Mouse (Mus musculus): ENCODE results near the gene Fsd1. TPM values are rescaled to one million over a fixed set of nuclear protein-coding genes. Genes with fewer than 3 reads are reported as not detected.

The Fsd1 gene
- total and polyA plus RNA-seq, 2 experiments from 2014 or later: 106 to 169 TPM

DNA sequence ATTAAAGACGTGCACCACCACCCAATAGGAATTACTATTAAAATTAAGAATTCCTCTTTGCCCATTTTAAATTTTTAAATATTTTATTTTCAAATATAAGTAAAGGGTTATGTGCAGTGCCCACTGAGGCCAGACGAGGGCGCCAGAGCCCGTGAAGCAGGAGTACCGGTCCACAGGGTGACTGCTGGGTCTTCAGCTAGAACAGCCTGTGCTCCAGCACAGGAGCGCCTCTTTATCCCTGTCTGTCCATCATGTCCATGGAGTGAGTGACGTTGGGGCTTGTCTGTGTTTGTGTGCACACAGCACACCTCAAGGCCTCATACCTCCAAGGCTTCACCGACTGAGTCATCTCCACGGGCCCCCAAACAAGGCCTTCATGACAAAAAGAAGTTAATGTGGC, 29.1 kb upstream of the Fsd1 start:
- no peak for ATAC-seq
- no peaks in the 10 kb centered on the region for H3K27me3 ChIP-seq (ENCODE audit: insufficient read depth, low read length)
- no peak overlapping the region for H3K9ac ChIP-seq
- peaks cover 12% of the 10 kb centered on the region for H3K4me1 ChIP-seq (ENCODE audit: insufficient read depth)
- WGBS: 18% methylated on average over 9 of the region's 9 CpGs
- DNase-seq: peak; percentile 81
- no peaks in the 10 kb centered on the region for H3K9me3 ChIP-seq (ENCODE audit: low read length)
- H3K4me2 ChIP-seq (ENCODE audit: low read depth): peak overlapping the region; percentile 71; the same call in 1 of the 2 replicates
- no peak overlapping the region for H3K4me3 ChIP-seq (ENCODE audit: low read depth, low read length)
- TF ChIP-seq CTCF (IDR thresholded peaks at IDR 0.05; ENCODE audit: low read depth): peak; percentile 83
- H3K36me3 ChIP-seq (ENCODE audit: insufficient read depth): peaks cover 12% of the 10 kb centered on the region
- H3K27ac ChIP-seq (ENCODE audit: low read depth, low read length): no peak overlapping the region

DNA sequence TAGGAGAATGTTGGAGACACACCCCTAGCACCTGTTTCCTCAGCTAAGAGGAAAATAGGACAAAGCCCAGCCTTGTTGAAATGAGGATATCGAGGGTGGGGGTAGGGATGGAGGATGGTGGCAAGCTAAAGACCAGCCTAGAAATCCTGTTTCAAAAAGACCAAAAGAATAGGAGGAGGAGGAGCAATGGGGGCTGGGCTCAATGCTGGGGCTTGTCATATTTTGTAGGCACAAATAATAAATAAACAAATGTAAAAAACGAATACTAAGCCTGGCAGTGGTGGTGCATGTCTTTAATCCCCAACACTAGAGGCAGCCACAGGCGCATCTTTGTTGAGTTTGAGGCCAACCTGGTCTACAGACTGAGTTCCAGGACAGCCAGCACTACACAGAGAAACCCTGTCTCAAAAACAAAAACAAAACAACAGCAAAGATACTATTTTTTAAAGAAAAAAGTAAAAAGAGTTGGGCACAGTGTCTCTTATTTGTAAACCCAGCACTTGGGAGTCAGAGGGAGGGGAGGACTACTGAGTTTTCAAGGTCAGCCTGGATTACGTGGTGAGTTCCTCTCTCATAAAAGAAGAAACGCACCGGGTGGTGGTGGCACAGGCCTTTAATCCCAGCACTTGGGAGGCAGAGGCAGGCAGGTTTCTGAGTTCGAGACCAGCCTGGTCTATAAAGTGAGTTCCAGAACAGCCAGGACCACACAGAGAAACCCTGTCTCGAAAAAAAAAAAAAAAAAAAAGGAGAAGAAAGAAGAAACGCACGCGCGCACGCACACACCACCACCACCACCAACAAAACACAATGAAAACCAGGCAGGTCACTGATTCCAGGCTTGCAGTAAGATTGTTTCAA, 28.4 kb upstream of the Fsd1 start:
- Histone ChIP-seq H3K27ac (ENCODE audit: low read depth, low read length) (peak overlapping the region; percentile 93), H3K4me1 (ENCODE audit: insufficient read depth) (peaks cover 12% of the 10 kb centered on the region), H3K36me3 (ENCODE audit: insufficient read depth) (peaks cover 14% of the 10 kb centered on the region), H3K9ac (peak overlapping the region; percentile 51), H3K27me3 (ENCODE audit: insufficient read depth, low read length) (no peaks in the 10 kb centered on the region), H3K4me2 (ENCODE audit: low read depth) (peak overlapping the region; percentile 55), H3K9me3 (ENCODE audit: low read length) (no peaks in the 10 kb centered on the region), H3K4me3 (ENCODE audit: low read depth, low read length) (peak overlapping the region; percentile 49)
- TF ChIP-seq CTCF (IDR thresholded peaks at IDR 0.05; ENCODE audit: low read depth): no peak
- WGBS: 82% methylated on average over 13 of the region's 13 CpGs
- DNase-seq: no peak
- ATAC-seq: no peak

- no peak for ATAC-seq
- H3K9me3 ChIP-seq (ENCODE audit: low read length): no peaks in the 10 kb centered on the region
- peak overlapping the region; percentile 49 for H3K4me3 ChIP-seq (ENCODE audit: low read depth, low read length)
- H3K4me1 ChIP-seq (ENCODE audit: insufficient read depth): peaks cover 12% of the 10 kb centered on the region
- no peak for TF ChIP-seq CTCF (IDR thresholded peaks at IDR 0.05; ENCODE audit: low read depth)
- peak overlapping the region; percentile 55 for H3K4me2 ChIP-seq (ENCODE audit: low read depth)
- WGBS: 34% methylated on average over 2 of the region's 2 CpGs
- H3K27me3 ChIP-seq (ENCODE audit: insufficient read depth, low read length): no peaks in the 10 kb centered on the region
- H3K36me3 ChIP-seq (ENCODE audit: insufficient read depth): peaks cover 18% of the 10 kb centered on the region
- peak overlapping the region; percentile 93 for H3K27ac ChIP-seq (ENCODE audit: low read depth, low read length)
- DNase-seq: no peak
- peak overlapping the region; percentile 51 for H3K9ac ChIP-seq
These were observed 27.8 kb upstream of the Fsd1 start for GRCm38 (mm10) chr17:55958584-55958886.

DNA sequence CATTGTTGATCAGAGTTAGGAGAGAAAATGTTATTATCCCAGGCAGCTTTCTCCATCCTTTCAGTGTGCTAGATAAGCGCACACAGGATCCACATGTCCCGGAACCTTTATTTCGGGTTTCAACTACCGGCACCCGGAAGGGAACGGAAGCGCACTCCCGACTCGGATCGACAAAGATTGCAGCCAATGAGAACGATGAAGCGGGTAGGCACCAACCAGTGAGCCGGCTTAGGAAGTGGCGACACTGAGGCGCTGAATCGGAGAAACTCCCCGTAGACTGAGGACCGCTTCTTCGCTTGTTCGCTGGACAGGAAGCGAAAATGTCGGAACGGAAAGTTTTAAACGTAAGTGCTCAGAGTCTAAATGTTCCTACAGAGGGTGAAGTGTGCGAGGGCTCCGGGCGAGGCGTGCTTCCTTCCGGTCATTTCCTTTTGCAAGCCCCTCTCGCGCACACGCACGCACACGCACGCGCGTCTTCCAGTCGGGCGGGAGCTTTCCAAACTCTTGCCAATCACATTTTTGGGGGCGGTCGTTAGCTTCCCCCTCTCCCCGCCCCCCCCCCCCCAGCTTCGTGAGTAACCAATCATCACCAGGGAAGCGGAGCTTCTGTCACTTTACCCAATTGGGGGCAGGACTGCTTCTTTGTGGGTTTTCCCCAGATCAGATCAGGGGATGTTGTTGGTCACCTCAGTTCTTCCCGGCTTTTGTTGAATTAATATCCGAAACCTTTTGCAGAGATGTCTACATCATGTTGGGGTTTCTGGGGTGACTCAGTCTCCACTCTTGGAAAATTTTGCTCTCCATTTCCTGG, 27.2 kb upstream of the Fsd1 start, which contains the start of gene Yju2:
Yju2 (plus strand) TSS at position 182 of the 811 bp plus-strand sequence.
- ATAC-seq (peak; percentile 96), DNase-seq (peak; percentile 99)
- peak within 1 kb of the TSS; percentile 93 for H3K27ac ChIP-seq (ENCODE audit: low read depth, low read length)
- WGBS: 1% methylated on average over 46 of the region's 46 CpGs
- H3K9ac ChIP-seq: peak within 1 kb of the TSS; percentile 51
- no peak for TF ChIP-seq CTCF (IDR thresholded peaks at IDR 0.05; ENCODE audit: low read depth)
- H3K9me3 ChIP-seq (ENCODE audit: low read length): no peaks in the 10 kb centered on the region
- H3K4me3 ChIP-seq (ENCODE audit: low read depth, low read length): peak within 1 kb of the TSS; percentile 49
- H3K4me2 ChIP-seq (ENCODE audit: low read depth): peak within 1 kb of the TSS; percentile 55
- H3K27me3 ChIP-seq (ENCODE audit: insufficient read depth, low read length): no peaks in the 10 kb centered on the region
- peaks cover 12% of the 10 kb centered on the region for H3K4me1 ChIP-seq (ENCODE audit: insufficient read depth)
- peaks cover 23% of the 10 kb centered on the region for H3K36me3 ChIP-seq (ENCODE audit: insufficient read depth)

- Histone ChIP-seq H3K4me3 (ENCODE audit: low read depth, low read length) (peak overlapping the region; percentile 49), H3K4me2 (ENCODE audit: low read depth) (peak overlapping the region; percentile 54), H3K27me3 (ENCODE audit: insufficient read depth, low read length) (no peaks in the 10 kb centered on the region), H3K4me1 (ENCODE audit: insufficient read depth) (peaks cover 12% of the 10 kb centered on the region), H3K9ac (0 out of 2 replicates have a peak overlapping the region, but pooled peaks have one; percentile 47), H3K36me3 (ENCODE audit: insufficient read depth) (peaks cover 32% of the 10 kb centered on the region), H3K27ac (ENCODE audit: low read depth, low read length) (peak overlapping the region; percentile 93; the same call in 1 of the 2 replicates), H3K9me3 (ENCODE audit: low read length) (no peaks in the 10 kb centered on the region)
- 74% methylated on average over 10 of the region's 10 CpGs for WGBS
- ATAC-seq (no peak), DNase-seq (no peak)
- TF ChIP-seq CTCF (IDR thresholded peaks at IDR 0.05; ENCODE audit: low read depth): no peak
These were observed 26.2 kb upstream of the Fsd1 start for GRCm38 (mm10) chr17:55959946-55960740.

DNA sequence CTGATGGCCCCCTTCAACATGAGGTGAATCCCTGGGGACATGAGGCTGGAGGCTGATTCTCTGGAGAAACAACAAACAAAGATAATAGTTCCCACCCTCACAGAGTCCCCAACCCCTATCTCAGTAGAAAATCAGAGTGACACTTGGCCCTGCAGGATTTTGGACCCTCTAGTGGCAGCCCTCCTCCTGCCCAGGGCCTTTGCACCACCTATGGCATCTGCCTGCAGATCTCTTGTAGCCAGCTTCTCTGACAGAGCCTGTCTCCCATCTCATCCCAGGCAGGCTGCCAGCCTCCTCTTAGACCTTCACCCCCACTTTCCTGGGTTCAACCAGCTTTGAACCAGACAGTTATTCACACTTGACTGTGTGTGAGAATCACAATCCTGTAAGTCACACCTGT, 25.5 kb upstream of the Fsd1 start:
- H3K9ac ChIP-seq: no peak overlapping the region
- peaks cover 35% of the 10 kb centered on the region for H3K36me3 ChIP-seq (ENCODE audit: insufficient read depth)
- H3K27ac ChIP-seq (ENCODE audit: low read depth, low read length): no peak overlapping the region
- H3K27me3 ChIP-seq (ENCODE audit: insufficient read depth, low read length): no peaks in the 10 kb centered on the region
- DNase-seq (no peak), ATAC-seq (no peak)
- no peak for TF ChIP-seq CTCF (IDR thresholded peaks at IDR 0.05; ENCODE audit: low read depth)
- peaks cover 12% of the 10 kb centered on the region for H3K4me1 ChIP-seq (ENCODE audit: insufficient read depth)
- no peak overlapping the region for H3K4me3 ChIP-seq (ENCODE audit: low read depth, low read length)
- H3K9me3 ChIP-seq (ENCODE audit: low read length): no peaks in the 10 kb centered on the region
- H3K4me2 ChIP-seq (ENCODE audit: low read depth): no peak overlapping the region
